Mouse (Mus musculus) colon, adult 2 months (tissue): Measurements from ENCODE around the gene Dmrt2. TPM values are rescaled to one million over a fixed set of nuclear protein-coding genes. Genes with fewer than 3 reads are reported as not detected.

ENCODE experiments used
- polyA plus RNA-seq: library from polyadenylated mRNA; depleted of rRNA; stranded (reverse); fragments of >200 nt; gene quantifications from 2 replicates; pipeline ENCODE4 v1.2.3, GENCODE M21; 2012; rRNA removed

Gene Dmrt2
- 0.07 TPM in 1 of 2 replicates, not detected in the other for polyA plus RNA-seq

GRCm38 (mm10) chr19:25672101-25672950 is at the start of gene Dmrt2:
Gene Dmrt2, plus strand, starts transcription at chr19:25672411.

Other genes with a start within 250 kb of the Dmrt2 start
- not detected in 2 replicates for gene Dmrt1, start 166.8 kb upstream of the Dmrt2 start, polyA plus RNA-seq
- gene Dmrt3, start 62.1 kb upstream of the Dmrt2 start, polyA plus RNA-seq, result not detected in 2 replicates